Mouse (Mus musculus) cerebellum, adult (tissue): ENCODE measurements at regions not wholly inside any gene's neighbourhood (a gene's known extent, or its start where the extent isn't known, plus 50 kb on each side); places are given as distances from the start of the nearest gene placed in this dataset.
A peak's percentile ranks its signal among the peaks of the same experiment; 100 is the strongest.
"Not testable (repeated sequence)": the region's sequence is repeated elsewhere in the genome, so short reads cannot be mapped to it uniquely, and the experiment has no call there.

Source experiments
- ATAC-seq: cut with Nextera tagmentation; 2 replicates; pipeline ENCODE4 v1.9.2; 2017; ENCODE audit warnings: mild to moderate bottlenecking, moderate library complexity, mixed read lengths; ENCODE audit not compliant: insufficient number of reproducible peaks, low FRiP score, low TSS enrichment

DNA sequence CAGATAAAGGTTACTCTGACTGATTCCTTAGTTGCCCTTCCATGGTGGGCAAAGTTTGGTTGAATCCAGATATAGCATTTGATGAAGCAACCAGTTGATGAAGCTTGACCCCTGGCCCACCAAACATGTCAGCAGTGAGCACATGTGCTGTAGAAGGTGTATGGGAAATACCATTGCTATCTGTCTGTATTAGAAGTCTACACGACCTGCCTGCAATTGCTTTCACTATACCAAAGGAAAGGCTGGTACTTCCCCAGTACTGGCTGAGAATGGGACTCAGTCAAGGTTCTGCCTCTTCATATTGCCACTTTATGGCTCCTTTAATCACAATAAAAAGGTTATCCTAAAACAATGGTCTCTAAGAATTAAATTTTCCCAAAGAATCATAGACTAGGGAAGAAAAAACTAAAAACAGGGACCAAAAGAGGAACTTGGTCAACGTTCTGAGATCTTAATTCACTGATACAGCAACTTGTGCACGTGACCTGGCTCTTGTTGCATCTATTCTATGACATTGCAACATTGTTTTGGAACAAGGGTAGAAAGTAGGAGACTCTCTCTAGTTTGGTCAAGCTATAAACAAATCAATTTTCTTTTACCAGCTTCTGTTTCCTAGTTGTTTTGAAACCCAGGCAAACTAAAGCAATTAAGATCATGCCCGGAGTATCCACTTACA lies 284.0 kb downstream of the Rapgef2 start:
- ATAC-seq = no peak

DNA sequence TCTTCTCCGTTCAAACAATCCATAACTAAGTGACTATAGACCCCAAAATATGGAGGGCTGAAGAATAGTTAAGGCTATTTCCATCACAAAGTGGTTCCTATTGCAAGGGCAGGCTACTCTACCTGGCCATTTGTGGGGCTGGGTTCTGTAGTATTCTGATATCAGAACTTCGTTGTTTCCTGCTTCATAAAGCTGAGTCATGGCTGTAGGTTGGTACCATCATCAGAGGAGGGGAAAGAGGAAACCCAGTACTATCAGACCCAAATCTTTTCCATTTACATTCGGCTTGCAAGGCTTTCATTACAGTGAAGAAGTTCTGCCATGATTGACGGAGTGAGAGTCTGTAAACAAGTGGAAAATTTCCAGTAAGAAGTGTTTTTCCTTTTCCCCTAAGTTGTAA lies 284.6 kb downstream of the Rapgef2 start:
- ATAC-seq = no peak

DNA sequence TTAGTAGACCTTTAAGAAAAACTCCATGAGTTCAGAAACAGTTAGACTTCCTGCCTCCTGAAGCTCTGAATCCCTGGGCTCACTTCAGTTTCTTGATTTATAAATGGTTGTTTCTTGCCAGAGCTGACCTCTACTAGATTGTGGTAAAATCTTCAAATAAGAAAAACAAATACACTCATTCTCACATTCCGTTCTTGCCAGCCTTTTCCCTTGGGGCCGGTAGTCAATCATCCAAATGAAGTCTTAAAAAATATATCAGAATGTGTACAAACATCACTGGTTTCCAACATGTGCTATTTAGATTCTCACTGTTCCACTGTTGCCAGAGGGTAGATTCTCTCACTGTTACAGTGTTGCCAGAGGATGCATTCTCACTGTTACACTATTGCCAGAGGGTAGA lies 286.0 kb downstream of the Rapgef2 start:
- ATAC-seq = no peak

DNA sequence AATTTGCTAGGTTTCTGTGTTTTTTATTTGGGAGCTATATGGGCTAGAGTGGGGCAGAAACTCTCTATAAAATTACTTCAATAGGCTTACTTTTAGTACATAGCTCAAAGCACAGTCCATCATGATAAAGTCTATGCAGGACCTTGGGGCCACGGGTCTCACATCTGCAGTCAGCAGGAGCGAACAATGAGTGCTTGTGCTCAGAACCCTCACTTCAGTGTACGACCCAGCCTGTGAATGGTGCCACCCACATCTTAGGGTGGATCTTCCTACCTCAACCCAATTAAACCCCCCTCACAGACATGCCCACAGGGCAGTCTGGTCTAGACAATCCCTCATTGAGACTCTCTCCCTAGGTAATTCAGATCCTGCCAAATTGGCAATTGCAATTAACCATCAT lies 286.5 kb downstream of the Rapgef2 start:
- ATAC-seq = no peak

DNA sequence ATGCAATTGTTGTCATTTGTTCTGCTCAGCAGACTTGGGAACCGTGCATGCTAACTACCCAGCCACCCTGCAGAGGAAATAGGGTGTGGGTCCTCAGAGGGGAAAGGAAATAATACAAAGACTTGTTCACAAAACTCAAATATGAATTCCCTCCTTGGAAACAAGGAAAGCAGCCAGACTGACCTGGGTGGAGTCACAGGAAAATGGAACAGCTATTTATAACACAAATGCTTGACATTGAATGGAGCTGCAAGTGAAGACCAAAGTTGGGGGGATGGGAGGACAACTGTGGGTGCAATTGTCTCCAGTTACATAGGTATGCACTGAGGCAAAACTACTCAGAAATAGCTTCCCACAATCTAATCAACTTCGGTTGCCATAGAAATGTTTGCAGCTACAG lies 298.2 kb downstream of the Rapgef2 start:
- no peak for ATAC-seq

DNA sequence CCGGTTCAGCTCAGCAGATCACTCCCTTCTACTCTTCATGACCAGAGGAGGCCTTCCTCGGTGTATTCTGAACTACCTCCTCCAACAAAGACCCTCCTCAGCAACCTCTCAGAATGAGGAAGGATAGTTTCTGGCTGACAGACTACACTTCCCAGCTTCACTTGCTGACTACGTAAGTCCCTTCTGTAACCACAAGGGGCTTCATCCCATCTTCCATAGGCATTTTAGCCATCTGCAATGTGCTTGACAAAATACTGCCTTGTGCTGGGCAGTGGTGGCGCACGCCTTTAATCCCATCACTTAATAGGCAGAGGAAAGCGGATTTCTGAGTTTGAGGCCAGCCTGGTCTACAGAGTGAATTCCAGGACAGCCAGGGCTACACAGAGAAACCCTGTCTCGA lies 299.6 kb downstream of the Rapgef2 start:
- ATAC-seq = no peak

DNA sequence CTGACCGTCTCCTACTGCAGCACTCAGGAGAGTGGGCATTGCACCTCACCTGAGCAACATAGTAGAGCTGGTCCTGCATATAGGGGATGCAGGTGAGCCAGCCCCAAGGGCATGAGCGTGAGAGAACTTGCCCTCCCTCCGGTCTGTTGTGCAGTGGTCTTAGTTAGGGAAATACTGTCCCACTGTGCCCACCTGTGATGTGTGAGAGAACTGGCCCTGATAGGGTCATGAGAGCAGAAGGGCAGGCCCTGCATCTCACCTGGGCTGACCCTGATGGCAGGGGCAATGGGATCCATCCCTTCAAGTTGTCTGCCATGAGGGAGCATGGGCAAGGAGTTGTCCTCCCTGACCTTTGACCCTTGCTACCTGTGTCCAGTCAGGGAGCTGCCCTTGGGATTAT lies 305.3 kb downstream of the Rapgef2 start:
- no peak for ATAC-seq

DNA sequence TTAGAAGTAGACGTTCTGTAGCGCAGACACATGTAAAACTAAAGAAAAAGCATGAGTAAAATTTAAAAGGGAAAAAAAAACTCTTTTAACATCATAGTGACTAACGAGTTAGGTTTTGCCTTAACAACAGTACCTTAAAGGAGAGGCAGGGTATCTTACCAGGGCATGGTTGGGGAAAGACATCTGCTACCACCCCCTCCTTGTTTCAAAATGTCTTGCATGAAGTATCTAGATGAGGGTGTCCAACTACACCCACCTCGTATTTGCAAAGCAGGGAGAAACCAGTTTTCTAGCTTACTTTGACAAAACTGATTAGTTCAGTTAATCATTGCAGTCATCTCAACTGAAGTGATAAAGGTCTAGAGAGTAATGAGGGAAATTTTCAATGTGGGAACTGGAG lies 307.5 kb downstream of the Rapgef2 start:
- no peak for ATAC-seq

DNA sequence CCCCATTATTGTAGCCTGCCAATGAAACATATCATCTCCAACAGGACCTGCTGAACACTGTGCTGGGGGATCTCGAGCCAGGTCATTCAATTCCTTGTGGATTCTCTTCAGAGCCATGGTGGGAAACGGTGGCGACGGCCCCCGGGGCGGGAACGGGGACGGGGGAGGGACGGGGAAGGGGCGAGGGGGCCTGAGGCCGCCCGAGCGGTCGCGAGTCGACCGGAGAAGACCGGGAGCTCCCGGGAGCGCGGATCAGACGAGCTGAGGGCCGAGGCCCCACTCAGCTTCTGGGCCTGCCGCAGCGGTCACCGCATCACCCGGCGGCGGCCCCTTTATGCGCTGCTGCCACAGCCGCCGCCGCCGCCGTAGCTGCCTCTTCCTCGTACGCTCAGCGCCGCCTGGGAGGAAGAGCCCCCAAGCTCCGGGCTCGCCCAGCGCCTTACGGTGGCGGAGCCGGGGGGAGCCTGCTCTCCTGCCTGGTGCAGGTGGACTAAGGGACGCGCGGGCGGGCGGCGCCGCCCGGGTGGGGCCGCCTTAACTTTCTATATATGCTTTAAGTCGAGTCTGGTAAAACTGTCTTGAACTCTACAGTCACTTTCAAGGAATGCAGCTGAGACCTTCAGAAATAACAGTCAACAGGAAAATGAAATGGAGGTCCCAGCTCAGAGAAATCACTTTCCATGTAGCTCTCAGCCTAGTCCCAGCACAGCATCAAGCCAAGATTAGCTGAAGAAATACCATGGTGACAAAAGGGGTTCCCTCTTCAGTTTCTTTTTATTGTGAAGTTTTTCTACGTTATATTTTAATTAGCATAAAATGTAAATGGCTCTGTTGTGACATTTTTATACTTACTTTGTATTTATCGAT lies 319.4 kb downstream of the Rapgef2 start:
- ATAC-seq = peak; percentile 90

DNA sequence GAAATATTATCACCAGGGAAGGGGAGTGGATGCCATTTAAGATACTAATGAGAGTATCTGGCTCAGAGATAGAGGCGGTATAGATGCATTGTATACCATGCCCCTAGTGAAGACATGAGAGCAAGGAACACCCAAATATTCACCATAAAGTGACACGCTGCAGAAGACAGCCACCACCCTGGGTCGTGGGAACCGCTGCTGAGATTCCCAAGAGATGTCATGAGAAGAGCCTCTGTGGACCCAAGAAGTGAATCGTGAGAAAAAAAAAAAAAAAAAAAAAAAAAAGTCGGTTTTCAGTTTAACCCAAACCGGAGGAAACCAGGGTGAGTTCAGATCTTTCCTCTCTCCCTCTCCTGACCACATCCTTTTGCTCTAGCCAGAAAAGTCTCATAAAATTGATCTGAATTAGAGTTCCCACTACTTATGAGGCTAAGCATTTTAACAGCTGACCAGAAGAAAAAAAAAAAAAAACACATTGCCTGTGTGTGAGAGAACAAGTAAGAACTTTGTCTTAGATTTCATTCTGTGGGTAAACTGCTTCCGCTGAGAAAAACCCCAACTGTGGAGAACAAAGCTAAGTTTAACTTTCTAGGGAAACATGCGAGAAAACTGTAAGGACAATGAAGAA lies 322.0 kb downstream of the Rapgef2 start:
- no peak for ATAC-seq

DNA sequence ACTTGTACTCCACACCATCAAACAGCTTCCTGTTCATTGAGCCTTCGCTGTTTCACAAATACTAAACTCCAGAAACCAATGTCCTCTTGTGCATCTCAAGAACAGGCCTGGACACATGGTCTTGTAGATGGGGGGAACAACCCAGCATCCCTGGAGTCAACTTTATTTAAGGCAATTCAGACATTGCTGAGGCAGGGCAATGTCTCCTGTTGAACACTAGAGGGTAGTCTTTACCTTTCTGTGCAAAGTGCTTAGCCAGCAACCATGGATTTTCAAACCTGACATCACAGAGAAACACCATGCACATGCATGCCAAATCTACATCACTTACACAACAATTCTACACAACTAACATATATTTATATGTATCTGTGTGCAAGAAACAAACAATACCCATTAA lies 327.5 kb downstream of the Rapgef2 start:
- ATAC-seq = peak; percentile 84

DNA sequence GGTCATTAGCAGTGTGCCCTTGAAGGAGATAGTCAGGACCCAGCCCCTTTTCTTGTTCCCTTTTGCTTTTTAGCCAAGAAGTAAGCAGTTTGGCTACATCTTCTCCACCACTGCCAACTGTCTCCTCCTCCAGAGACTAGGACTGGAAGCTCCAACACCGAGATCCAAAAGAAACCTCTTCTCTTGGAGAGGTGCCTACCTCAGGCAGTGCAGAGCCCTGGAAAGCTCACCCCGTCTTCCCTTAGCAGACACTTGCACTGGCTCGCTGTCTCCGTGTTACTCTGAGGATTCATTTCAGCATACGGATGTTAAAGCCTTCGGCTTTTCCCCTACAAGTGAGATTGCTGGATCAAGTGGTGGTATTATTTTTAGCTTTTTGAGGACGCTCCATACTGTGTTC lies 331.0 kb downstream of the Rapgef2 start:
- no peak for ATAC-seq

DNA sequence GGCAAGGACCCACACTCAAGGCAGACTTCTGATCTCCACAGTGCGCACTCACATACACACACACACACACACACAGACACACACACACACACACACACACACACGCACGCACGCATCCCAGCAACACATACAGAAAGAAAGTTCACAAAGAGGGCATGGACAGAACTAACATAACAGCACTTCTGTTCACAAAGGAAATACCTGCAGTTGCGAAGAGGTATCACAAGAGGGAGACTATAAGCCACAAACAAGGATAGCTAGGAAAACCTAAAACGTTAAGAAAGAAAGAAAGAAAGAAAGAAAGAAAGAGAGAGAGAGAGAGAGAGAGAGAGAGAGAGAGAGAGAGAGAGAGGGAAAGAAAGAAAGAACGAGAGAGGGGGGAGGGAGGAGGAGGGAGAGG lies 336.9 kb downstream of the Rapgef2 start:
- not testable (repeated sequence) for ATAC-seq

DNA sequence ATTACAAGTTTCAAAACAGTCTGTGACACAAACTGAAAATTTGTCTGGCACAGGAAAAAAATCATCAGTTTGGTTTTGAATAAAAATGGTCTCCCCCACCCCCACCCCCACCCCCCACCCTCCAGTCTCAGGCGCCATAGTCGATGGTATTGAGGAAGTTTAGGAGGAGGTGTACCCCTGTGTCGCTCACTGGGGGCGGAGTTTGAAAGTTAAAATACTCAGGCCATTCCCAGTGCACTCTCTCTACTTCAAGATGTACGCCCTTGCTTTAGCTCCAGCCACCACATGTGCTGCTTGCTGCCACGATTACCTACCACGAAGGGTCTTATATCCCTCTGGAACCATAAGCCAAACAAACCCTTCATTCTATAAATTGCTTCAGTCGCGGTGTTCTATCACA lies 337.6 kb downstream of the Rapgef2 start:
- ATAC-seq = no peak

DNA sequence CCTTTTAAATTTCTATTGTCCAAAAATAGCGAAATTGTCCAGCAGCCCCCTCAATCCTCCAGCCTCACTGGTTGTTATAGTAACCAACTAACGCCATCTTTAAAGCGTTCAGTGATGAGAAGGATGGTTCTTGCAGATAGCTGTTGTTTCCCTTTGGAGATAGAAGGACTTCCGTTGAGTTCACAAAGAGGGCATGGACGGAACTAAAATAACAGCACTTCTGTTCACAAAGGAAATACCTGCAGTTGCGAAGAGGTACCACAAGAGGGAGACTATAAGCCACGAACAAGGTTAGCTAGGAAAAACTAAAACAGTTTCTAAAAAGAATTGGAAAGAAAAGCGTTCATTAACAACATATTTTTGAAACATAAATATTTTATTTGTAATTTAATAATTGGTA lies 338.1 kb downstream of the Rapgef2 start:
- no peak for ATAC-seq

DNA sequence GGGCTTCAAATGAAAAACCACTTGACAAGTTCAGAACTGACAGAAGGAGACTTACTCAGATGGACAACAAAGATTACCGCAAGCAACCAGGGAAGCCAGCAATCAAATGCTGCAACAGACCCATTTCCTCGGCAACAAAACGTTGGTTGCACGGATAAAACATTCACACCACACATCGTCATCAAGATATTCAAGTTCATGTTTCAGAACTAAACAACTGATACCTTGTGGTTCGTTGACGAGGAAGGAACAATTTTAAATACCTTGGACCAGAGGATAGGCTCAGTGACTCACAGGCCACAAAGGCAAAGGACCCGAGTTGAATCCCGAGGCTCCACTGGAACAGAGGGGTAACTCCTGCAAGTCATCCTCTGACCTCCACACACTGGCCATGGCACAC lies 339.1 kb downstream of the Rapgef2 start:
- ATAC-seq = no peak

DNA sequence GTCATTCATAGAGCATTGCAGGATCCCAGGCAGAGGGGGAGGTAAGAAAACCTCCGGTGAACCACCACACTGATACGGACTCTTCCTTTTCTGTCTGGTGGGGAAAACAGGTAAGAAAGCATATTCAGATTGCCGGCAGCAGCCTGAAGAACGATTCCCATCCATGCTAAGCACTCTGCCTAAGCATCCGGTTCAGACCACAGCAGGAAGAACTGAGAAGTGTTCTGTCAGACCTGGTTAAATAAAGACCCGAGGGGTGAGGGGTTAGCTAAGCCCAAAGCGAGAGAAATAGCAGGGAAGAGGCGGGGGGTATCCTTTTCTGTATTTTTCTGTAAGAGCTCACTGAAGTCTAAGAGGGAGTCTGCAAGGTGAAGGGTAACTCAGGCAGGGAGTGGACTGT lies 342.1 kb downstream of the Rapgef2 start:
- no peak for ATAC-seq

DNA sequence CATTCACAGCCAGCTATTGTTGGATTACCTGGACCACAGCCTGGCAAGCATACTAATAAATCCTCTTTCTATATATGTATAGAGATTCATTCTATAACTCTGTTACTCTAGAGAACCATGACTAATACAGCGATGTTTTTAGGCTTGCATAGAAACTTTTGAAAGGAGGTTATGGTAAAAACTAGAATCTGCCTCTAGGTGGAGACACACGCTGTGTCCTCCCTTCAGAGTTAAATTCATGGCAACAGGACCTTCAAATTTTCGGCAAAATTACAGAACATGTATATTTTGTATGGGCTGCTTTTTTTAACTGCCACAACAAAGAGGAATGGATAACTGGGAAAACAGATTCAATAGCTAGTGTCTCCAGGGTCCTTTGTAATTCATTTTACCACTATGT lies 353.3 kb downstream of the Rapgef2 start:
- ATAC-seq = no peak

DNA sequence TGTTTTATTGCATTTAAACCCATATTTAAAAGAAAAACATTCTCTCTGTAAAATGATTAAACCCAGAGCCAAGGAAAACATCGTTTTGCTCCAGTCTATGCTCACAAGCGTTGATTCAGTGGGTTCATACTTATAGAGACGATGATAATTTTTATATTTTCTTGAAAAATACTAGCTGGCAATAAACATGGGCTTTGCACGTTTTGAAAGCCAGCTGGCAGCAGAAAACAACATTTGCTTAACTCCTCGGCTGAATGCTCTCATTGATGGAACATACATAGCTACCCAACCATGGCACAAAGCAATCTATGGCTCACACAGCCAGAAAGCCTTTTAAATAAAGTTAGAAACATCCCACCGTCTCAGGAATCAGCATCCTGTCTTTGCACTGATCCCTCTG lies 366.5 kb downstream of the Rapgef2 start:
- ATAC-seq = no peak

DNA sequence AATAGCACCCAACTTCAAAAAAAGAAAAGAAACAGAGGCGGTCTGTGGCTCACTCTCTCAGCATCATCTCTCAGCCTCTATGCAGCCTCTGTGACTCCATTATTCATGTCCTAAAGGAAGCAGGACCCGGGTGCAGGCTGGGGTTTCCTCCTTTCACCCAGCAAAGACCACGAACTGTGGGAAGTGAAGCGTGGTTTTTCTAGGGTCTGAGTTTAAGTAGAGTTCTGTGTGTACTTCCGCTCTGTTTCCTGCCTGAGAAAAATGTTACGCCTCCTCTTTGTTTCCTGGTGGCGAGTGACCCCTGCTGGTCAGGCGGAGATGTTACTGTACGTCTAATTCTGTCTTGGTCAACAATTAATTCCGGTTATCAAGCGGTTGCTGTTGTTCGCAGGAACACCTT lies 366.9 kb downstream of the Rapgef2 start:
- peak; percentile 75 for ATAC-seq

DNA sequence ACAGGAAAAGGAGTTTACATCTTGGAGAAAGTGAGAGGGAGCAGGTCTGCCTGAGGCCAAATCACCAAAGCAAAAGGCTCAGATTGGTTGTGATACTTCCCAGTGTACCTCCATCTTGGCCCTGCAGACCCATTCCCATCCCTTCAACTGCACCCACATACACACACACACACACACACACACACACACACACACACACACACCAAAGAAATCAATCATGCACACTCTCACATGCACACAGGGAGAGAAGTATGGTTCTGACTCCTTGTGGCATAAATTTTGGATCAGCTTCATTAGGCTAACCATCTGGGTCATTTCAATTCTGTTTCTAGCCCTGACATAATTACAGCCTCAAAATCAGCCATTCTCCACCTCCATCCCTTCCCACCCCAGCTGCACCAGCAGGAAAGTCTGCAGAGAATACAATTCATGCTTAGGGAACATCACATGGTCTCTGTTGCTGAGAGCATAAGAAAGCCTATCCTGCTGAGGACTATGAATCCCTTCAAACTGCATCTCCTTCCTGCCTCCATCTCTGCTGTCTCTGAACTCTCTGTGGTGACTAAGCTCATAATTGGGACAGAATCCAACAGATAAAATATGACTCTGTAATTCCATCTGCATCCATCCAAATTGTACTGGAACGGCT lies 378.0 kb downstream of the Rapgef2 start:
- ATAC-seq = peak; percentile 58; the same call in 1 of the 2 replicates
